Mouse (Mus musculus): Measurements from ENCODE around the gene Ociad1.

DNA sequence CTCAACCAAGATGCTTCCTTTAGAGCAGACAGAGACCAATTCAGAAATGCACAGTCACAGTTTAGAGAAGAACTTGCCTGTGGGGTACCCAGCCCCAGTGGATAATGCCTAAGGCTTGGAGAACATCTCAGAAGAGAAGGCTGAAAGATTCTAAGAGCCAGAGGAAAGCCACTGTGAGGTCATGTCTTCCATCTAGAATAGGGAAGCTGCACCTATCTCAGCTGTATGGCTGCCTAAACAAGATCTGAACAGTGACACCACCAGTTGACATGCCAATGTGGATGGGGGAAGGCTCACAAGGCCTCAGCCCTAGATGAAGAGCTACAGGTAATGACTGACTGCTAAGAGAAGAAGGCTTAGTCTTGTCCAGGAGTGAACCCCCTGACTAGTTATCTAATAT is 8.5 kb upstream of the Ociad1 start:
- TF ChIP-seq POLR2A (IDR thresholded peaks at IDR 0.05; ENCODE audit: low read depth, low read length): no peak
- no peak for TF ChIP-seq CTCF (IDR thresholded peaks at IDR 0.05; ENCODE audit: extremely low read depth, insufficient read depth, insufficient read length, insufficient replicate concordance)
